Mouse (Mus musculus): ENCODE data around the gene Cdk6. TPM values are rescaled to one million over a fixed set of nuclear protein-coding genes. Genes with fewer than 3 reads are reported as not detected.
A peak's percentile ranks its signal among the peaks of the same experiment; 100 is the strongest.

Gene Cdk6
- total RNA-seq, 1 experiment: 34.1 TPM

GRCm38 (mm10) chr5:3386731-3387087, 45.4 kb downstream of the Cdk6 start:
- Histone ChIP-seq H3K4me3 (ENCODE audit: insufficient read depth in 1 of 2, low read depth in 1 of 2, low read length in 2 of 2, poor library complexity in 1 of 2, severe bottlenecking in 1 of 2) (peak overlapping the region in 1 of 2 experiments; percentile 33; a peak in 1 of 4 replicates), H3K9ac (ENCODE audit: insufficient read depth, low read depth, low read length, poor library complexity, severe bottlenecking) (no peak overlapping the region), H3K9me3 (ENCODE audit: control insufficient read depth, insufficient read depth, low read depth, low read length) (no peaks in the 10 kb centered on the region), H3K36me3 (ENCODE audit: control insufficient read depth, insufficient read depth, low read length, poor library complexity, severe bottlenecking) (peaks cover 2% of the 10 kb centered on the region; the same call in 1 of the 2 replicates), H3K4me1 (ENCODE audit: control insufficient read depth in 2 of 2, insufficient read depth in 2 of 2, low read length in 2 of 2, poor library complexity in 1 of 2) (peaks cover 2 to 16% of the 10 kb centered on the region in 2 experiments; a peak in 2 of 4 replicates), H3K27ac (ENCODE audit: insufficient read depth, low read depth, low read length, poor library complexity, severe bottlenecking) (peak overlapping the region; percentile 51; the same call in 1 of the 2 replicates)
- no peak for TF ChIP-seq ZC3H11A (IDR thresholded peaks at IDR 0.05; ENCODE audit: borderline replicate concordance, low read depth, low read length)
- TF ChIP-seq ZNF384 (IDR thresholded peaks at IDR 0.05; ENCODE audit: low read depth, low read length): no peak
- TF ChIP-seq MAFK (IDR thresholded peaks at IDR 0.05; ENCODE audit: insufficient read depth, low read depth, low read length): 0 out of 2 replicates have a peak, but pooled peaks have one; percentile 7
- TF ChIP-seq HCFC1 (IDR thresholded peaks at IDR 0.05; ENCODE audit: borderline replicate concordance, insufficient read depth, low read length): no peak
- in situ Hi-C loops (cut with MboI; ENCODE audit: low sequenced_read_pairs in 2 of 2, unreplicated experiment in 2 of 2): no loop called here
- peak; percentile 80 for DNase-seq (ENCODE audit: low read depth, low spot score)

GRCm38 (mm10) chr5:3387138-3387537, 45.9 kb downstream of the Cdk6 start:
- in situ Hi-C loops (cut with MboI; ENCODE audit: low sequenced_read_pairs in 2 of 2, unreplicated experiment in 2 of 2): no loop called here
- no peak overlapping the region for H3K9ac ChIP-seq (ENCODE audit: insufficient read depth, low read depth, low read length, poor library complexity, severe bottlenecking)
- H3K27ac ChIP-seq (ENCODE audit: insufficient read depth, low read depth, low read length, poor library complexity, severe bottlenecking): peak overlapping the region; percentile 80
- TF ChIP-seq ZNF384 (IDR thresholded peaks at IDR 0.05; ENCODE audit: low read depth, low read length) (no peak), MAFK (IDR thresholded peaks at IDR 0.05; ENCODE audit: insufficient read depth, low read depth, low read length) (0 out of 2 replicates have a peak, but pooled peaks have one; percentile 26), ZC3H11A (IDR thresholded peaks at IDR 0.05; ENCODE audit: borderline replicate concordance, low read depth, low read length) (no peak)
- H3K4me1 ChIP-seq (ENCODE audit: control insufficient read depth in 2 of 2, insufficient read depth in 2 of 2, low read length in 2 of 2, poor library complexity in 1 of 2): peaks cover 2 to 16% of the 10 kb centered on the region in 2 experiments; a peak in 2 of 4 replicates
- H3K9me3 ChIP-seq (ENCODE audit: control insufficient read depth, insufficient read depth, low read depth, low read length): no peaks in the 10 kb centered on the region
- 0 out of 4 replicates have a peak overlapping the region, but pooled peaks have one; percentile 11 to 23 for H3K4me3 ChIP-seq (ENCODE audit: insufficient read depth in 1 of 2, low read depth in 1 of 2, low read length in 2 of 2, poor library complexity in 1 of 2, severe bottlenecking in 1 of 2)
- H3K36me3 ChIP-seq (ENCODE audit: control insufficient read depth, insufficient read depth, low read length, poor library complexity, severe bottlenecking): peaks cover 2% of the 10 kb centered on the region; the same call in 1 of the 2 replicates
- DNase-seq (ENCODE audit: low read depth, low spot score): no peak

GRCm38 (mm10) chr5:3392856-3393255, 51.6 kb downstream of the Cdk6 start:
- H3K9me3 ChIP-seq (ENCODE audit: control insufficient read depth, insufficient read depth, low read depth, low read length): no peaks in the 10 kb centered on the region
- in situ Hi-C loops (cut with MboI; ENCODE audit: low sequenced_read_pairs in 2 of 2, unreplicated experiment in 2 of 2): no loop called here
- H3K4me1 ChIP-seq (ENCODE audit: control insufficient read depth in 2 of 2, insufficient read depth in 2 of 2, low read length in 2 of 2, poor library complexity in 1 of 2): peaks cover 2 to 4% of the 10 kb centered on the region in 2 experiments; a peak in 1 of 4 replicates
- no peak overlapping the region for H3K9ac ChIP-seq (ENCODE audit: insufficient read depth, low read depth, low read length, poor library complexity, severe bottlenecking)
- no peak overlapping the region for H3K4me3 ChIP-seq (ENCODE audit: insufficient read depth in 1 of 2, low read depth in 1 of 2, low read length in 2 of 2, poor library complexity in 1 of 2, severe bottlenecking in 1 of 2)
- DNase-seq (ENCODE audit: low read depth, low spot score): no peak
- TF ChIP-seq HCFC1 (IDR thresholded peaks at IDR 0.05; ENCODE audit: borderline replicate concordance, insufficient read depth, low read length) (no peak), ZC3H11A (IDR thresholded peaks at IDR 0.05; ENCODE audit: borderline replicate concordance, low read depth, low read length) (no peak), ZNF384 (IDR thresholded peaks at IDR 0.05; ENCODE audit: low read depth, low read length) (no peak), MAFK (IDR thresholded peaks at IDR 0.05; ENCODE audit: insufficient read depth, low read depth, low read length) (no peak), CHD2 (IDR thresholded peaks at IDR 0.05; ENCODE audit: low read depth, low read length) (no peak)
- H3K36me3 ChIP-seq (ENCODE audit: control insufficient read depth, insufficient read depth, low read length, poor library complexity, severe bottlenecking): peaks cover 11% of the 10 kb centered on the region; the same call in 1 of the 2 replicates
- no peak overlapping the region for H3K27ac ChIP-seq (ENCODE audit: insufficient read depth, low read depth, low read length, poor library complexity, severe bottlenecking)

- Histone ChIP-seq H3K9me3 (ENCODE audit: control insufficient read depth, insufficient read depth, low read depth, low read length) (no peaks in the 10 kb centered on the region), H3K27ac (ENCODE audit: insufficient read depth, low read depth, low read length, poor library complexity, severe bottlenecking) (no peak overlapping the region), H3K36me3 (ENCODE audit: control insufficient read depth, insufficient read depth, low read length, poor library complexity, severe bottlenecking) (peaks cover 11% of the 10 kb centered on the region), H3K9ac (ENCODE audit: insufficient read depth, low read depth, low read length, poor library complexity, severe bottlenecking) (no peak overlapping the region), H3K4me1 (ENCODE audit: control insufficient read depth in 2 of 2, insufficient read depth in 2 of 2, low read length in 2 of 2, poor library complexity in 1 of 2) (peaks cover 2 to 4% of the 10 kb centered on the region in 2 experiments; a peak in 1 of 4 replicates), H3K4me3 (ENCODE audit: insufficient read depth in 1 of 2, low read depth in 1 of 2, low read length in 2 of 2, poor library complexity in 1 of 2, severe bottlenecking in 1 of 2) (no peak overlapping the region)
- in situ Hi-C loops (cut with MboI; ENCODE audit: low sequenced_read_pairs in 2 of 2, unreplicated experiment in 2 of 2): no loop called here
- TF ChIP-seq ZC3H11A (IDR thresholded peaks at IDR 0.05; ENCODE audit: borderline replicate concordance, low read depth, low read length) (no peak), HCFC1 (IDR thresholded peaks at IDR 0.05; ENCODE audit: borderline replicate concordance, insufficient read depth, low read length) (no peak), MAFK (IDR thresholded peaks at IDR 0.05; ENCODE audit: insufficient read depth, low read depth, low read length) (no peak), ZNF384 (IDR thresholded peaks at IDR 0.05; ENCODE audit: low read depth, low read length) (no peak), CHD2 (IDR thresholded peaks at IDR 0.05; ENCODE audit: low read depth, low read length) (no peak)
- no peak for DNase-seq (ENCODE audit: low read depth, low spot score)
Measured at GRCm38 (mm10) chr5:3394145-3394544, 52.9 kb downstream of the Cdk6 start.
